Mouse (Mus musculus): ENCODE measurements around the gene Pdk3.

The Pdk3 gene

DNA sequence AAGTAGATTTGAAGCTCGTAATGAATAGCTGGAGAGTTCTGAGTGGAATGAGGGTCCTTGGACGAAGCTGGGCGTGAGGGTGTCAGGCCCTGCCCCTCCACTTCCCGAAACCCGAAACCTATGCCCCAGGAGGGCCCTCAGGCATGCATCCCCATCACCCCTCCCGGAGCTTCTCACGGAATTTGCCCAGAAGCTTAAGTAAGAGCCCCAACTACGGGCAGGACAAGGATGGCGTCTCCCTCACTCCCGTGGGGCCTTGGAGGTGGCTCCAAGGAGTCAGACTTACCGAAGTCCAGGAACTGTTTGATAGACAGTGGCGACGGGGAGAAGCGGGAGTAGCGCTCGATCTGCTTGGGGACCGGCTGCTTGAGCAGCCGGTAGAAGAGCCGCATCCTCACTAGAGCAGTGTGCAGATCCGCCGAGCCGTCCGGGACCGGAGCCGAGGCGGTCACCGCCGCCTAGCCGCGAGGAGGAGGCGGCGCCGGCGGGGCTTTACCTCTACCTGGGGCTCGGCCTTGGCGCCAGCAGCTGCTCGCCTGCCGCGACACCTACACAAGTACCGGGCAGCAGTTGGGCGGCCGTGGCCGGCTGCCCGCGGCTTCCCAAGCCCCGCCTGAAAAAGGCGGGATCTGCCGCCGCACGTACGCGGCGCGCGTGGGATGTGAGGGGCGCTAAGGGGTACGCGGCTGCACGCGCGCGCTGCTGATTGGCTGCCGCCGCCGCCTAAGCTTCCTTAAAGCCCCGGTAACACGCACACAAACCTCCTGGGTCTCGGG lies at the start of gene Pdk3:
Gene Pdk3 (minus strand): TSS at position 641 of the 776 bp plus-strand sequence.
- in situ Hi-C loops (cut with MboI, MseI) = no loop called here

DNA sequence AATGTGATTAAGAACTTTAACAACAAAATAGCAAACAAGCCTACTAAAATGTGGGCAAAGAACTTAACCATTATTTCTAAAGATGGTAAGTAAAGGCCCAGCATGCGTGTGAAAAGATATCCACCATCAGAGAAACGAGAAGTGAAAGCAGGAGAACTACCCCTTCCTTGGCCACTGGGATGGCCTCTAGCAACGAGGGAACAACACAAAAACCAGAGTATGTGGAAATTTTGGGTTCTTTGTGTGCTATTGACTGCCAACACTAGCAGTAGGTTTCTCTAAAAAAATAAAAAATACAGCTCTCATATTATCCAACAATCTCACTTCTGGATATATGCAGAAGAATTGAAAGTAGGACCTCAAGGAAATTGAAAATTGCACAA lies 45.6 kb upstream of the Pdk3 start:
- in situ Hi-C loops (cut with MboI, MseI) = no loop called here

DNA sequence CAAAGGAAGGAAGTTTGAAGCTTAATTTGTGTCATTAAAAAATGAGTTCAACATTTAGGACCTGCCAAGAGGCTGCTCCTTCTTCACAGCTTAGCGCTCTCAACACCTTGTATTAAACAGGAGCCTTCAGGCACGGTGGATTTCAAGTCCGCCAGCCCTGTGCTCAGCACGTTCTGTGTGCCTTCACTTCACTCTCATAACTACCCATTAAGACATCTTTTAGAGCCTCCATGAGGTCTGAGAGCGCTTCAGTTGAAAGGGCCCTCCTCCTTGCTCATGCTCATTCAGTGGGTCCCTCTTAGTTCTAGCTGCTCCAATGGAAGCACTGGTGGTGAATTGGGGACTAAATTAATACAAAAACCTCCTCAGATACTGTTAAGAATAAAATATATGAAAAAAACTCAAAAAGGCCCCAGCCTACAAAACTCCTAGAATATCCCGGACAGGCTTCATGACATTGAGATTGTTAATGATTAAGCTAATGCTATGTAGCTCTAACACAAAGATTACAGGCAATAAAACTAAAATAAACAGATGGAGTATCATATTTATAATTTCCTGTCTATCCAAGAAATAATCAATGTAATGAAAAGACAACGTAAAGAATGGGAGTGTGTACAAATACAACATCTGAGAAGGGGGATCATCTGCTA lies 45.1 kb upstream of the Pdk3 start:
- in situ Hi-C loops (cut with MboI, MseI) = no loop called here

DNA sequence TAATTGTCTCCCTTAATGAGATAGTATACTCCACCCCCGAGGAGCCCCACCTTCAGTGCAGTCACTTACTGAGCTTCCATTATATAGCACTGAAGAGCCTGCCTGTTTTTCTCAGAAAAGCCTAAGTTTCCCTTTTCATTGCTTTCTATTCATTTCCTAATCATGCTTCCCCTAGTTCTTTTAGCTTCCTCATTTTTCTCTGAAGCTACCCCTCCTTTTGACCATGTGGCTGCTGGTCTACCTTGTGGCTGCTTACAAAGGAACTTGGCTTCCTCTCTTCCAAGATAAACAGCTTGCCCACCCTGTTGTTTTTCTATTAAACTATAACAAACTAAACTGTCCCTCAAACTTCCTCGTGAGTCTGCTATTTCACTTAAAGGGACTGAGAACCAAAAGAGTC lies 31.4 kb upstream of the Pdk3 start:
- in situ Hi-C loops (cut with MboI, MseI) = no loop called here

DNA sequence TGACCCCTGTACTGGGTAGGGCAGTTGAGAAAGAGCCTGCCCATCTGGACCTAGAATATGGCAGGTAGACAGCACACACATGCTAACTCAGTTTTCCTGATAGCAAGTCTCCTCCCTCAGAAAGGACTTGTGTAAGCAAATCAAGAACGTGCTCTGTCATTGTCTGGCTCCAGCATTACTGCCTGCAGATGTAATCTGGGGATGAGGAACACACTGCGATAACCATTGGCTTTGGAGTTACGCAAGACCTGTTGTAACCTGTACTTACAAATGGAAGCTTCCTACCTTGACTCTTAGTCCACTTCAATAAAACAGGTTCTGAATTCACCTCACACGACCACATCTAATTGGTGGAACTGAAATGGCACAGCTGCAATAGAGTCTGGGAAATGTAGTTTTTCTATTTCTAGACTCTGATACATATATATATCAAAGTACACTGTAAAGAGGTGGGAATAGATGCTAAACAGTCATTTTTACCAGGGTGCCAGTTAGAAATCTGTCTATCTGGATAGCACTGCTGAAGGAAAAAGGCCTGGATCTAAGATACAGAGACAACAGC lies 30.6 kb upstream of the Pdk3 start:
- in situ Hi-C loops (cut with MboI, MseI) = no loop called here

DNA sequence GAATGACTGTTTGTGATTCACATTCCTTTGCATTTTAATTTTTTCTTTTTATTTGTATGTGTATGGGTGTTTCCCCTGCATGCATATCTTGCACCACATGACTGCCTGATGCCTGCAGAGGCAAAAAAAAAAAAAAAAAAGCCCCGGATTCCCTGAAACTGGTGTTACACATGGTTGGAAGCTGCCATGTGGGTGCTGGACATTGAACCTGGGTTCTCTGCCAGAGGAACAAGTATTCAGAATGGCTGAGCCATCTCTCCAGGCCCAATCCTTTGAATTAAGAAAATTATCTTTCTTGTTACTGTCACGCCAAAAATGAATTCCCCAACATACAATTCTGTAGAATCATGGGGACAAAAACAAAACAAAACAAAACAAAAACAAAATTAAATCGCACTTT lies 25.8 kb upstream of the Pdk3 start:
- in situ Hi-C loops (cut with MboI, MseI) = no loop called here

DNA sequence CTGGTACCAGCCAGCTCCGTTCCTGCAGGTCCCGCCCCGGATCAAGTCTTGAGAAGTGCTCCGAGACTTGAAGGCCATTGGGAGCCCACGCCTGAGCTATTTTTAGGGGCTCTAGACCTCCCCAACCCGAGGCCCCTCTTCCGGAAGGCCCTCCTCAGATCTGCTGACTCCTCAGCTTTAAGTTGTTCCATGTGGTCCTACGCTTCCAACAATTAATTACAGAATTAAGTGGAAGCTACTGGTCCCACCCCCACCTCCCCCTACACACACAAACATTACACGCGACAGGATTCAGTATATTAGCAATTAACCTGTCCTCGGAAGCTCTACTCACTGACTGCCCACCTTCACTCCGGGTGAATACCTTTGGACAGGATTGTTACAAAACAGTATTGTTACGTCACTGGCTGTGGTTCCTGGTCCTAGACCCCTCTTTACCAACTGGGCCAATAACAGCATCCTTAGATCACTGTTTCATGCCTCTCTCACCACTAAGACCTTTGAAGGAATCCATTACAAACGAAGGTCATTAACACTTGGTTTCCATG lies 410 bp upstream of the Pdk3 start:
- in situ Hi-C loops (cut with MboI, MseI) = no loop called here

DNA sequence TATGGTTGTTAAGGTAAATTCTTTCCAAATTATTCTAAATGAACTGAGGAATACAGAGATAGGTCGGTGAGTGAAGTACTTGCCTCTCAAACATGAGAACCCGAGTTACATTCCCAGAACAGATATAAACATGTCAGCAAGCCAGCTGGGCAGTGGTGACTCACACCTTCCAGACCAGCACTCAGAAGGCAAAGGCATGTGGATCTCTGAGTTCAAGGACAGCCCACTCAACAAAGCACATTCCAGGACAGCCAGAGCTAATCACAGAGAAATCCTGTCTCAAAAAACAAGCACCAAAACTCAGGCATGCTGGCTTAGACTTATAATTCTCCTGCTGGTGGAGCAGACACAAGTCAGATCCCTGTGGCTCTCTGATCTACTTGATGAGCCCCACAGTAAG lies 6.2 kb downstream of the Pdk3 start:
- in situ Hi-C loops (cut with MboI, MseI) = no loop called here

DNA sequence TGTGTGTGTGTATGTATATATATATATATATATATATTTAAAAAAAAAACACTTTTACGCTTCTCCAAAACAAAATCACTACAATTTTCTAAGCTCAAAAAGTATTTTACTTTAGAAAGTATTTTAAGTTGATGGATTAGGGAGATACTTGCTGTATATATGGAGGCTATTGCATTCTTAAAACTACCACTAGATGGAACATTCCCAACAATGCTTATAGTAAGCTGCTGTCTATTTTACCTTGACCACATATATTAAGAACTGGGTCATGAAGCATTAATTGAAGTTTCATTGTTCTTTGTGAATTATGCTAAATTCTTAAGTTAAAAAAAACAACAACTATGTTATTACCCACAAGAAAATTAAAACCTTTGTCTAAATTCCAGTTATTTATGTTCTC lies 24.0 kb downstream of the Pdk3 start:
- in situ Hi-C loops (cut with MboI, MseI) = no loop called here

DNA sequence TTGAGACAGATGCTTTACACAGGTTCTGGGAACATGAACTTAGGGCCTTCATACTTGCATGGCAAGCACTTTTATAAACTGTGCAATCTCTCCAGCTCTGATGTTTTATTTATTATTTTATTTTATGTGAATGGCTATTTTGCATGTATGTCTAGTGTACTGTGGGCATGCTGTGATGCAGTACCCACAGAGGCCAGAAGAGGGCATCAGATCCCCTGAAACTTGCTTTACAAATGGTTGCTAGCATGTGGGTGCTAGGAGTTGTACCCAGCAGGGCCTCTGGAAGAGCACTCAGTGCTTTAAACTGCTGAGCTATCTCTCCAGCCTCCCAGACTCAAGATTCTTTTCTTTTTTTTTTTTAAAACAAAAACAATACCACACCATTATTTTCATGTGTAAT lies 38.8 kb downstream of the Pdk3 start:
- in situ Hi-C loops (cut with MboI, MseI) = loop anchor here (5.0 kb wide), 1 partner anchor 99 kb away; no protein-coding TSS in a partner anchor

DNA sequence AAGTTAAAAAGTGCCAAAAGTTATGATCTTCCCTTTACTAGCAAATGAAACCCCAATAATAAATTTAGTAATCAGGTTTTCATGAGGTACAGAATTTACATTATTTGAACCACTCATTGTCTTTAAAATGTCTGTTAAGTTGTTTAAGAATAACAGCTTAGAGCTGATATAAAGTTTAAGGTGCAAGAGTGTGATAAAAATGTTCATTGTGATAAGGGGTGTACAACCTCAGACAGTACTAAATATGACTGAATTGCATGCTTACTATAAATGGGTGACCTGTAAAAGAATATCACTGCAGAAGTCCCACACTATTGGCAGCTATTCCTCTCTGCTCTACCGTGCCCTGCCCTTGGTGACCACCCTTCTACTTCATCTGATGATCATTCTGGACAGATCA lies 42.4 kb downstream of the Pdk3 start:
- in situ Hi-C loops (cut with MboI, MseI) = no loop called here

DNA sequence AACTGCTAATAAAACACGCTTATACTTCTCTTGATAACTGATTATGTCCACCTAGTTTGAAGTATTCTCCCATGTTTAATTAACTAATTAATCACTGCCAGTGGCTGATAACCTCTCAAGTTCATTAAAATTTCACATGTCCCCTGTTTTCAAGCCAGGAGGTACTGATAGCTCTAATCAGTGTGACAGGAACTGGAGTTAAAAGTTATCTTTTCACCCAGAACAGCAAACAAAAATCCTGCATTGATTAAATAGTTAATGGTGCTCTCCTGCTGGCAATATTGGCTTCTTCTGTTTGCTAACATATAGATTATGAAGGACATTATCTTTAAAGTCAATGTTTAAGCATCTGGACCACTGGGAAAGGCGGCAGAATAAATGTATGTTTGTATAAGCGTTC lies 71.2 kb downstream of the Pdk3 start:
- in situ Hi-C loops (cut with MboI, MseI) = no loop called here

DNA sequence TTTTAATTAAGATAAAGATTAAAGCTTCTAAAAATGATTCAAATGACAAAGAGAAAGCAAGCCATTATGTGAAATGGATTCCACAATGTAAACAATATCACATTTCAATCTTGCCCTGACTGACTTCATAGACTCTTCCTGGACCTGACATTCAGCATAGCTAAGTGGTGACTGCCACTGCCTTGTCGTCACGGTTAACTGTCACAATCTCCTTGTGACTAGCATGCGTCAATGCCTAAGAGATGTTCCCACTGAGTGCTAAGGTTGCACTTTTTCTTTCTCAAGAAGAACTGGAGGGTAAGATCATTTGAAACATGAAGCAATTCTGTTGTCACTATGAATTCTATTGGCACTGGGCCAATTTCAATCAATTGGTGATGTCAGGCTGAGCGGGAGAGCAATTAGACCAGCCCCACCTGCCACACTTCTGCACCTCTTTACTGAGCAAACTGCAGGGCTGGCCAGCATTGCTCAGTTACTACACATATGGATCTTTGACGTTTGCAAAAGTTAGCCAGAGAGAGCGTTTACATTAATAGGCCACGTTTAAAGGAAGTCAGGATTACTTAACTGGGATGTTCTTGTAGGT lies 75.0 kb downstream of the Pdk3 start:
- in situ Hi-C loops (cut with MboI, MseI) = no loop called here

DNA sequence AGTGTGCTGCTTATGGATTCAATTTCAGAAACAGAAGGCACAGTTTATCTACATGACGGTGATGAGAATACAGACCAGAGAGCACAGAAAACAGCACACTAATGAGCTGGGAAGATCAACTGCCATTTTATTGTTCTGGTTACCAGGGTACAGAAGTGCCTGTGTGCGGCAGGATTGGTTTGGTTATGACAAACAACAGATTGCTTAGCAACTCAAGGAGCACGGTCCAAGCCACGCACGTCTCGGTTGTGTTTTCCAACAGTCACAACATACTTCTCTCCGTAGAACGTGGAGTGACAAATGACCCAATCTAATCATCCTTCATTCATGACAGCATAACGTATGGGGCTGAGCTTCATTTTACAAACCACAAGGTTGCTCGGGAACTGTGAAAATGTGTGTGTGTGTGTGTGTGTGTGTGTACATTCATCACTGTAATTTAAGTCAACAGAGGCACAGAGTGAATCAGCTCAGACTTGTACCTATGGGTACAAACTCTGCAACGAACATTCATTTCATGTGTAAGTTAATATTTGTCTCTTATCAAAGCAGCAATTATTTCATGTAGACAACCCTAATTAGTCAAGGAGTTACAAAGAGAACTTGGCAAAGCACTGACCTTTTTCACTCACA lies 76.7 kb downstream of the Pdk3 start:
- in situ Hi-C loops (cut with MboI, MseI) = no loop called here

DNA sequence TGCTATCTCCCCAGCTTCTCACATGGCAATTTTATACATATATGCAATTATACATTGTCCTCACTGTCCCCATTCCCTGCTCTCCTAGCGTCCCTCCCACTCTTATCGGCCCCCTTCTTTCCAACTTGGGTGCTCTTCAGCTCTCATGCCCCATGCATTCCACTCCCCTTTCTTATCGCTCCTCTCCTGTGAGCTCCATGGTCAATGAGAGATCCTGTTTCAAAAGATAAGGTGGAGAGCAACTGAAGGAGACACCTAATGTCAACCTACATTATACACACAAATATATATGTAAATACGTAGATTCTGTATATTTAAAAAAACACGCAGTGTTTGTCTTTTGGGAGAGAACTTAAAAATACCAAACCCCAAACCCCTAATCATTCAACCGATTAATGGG lies 81.4 kb downstream of the Pdk3 start:
- in situ Hi-C loops (cut with MboI, MseI) = no loop called here

DNA sequence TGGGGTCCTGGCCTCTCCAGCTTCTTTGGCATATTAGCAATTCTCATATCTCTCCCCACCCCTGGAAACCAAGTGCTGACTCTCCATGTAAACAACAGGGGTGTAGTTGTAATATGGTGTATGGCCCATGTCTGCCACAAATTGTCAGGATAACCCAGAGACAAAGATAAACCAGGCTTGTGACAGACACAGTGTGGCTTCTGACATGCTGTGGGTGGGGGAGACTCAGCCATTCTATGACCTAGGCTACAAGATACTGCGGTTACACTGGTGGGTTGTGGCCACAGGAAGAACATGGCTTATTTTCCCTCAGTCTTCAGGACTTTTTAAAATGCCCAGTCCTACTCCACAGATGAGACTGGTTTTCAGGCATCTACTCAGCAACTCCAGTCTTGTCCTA lies 82.8 kb downstream of the Pdk3 start:
- in situ Hi-C loops (cut with MboI, MseI) = no loop called here

DNA sequence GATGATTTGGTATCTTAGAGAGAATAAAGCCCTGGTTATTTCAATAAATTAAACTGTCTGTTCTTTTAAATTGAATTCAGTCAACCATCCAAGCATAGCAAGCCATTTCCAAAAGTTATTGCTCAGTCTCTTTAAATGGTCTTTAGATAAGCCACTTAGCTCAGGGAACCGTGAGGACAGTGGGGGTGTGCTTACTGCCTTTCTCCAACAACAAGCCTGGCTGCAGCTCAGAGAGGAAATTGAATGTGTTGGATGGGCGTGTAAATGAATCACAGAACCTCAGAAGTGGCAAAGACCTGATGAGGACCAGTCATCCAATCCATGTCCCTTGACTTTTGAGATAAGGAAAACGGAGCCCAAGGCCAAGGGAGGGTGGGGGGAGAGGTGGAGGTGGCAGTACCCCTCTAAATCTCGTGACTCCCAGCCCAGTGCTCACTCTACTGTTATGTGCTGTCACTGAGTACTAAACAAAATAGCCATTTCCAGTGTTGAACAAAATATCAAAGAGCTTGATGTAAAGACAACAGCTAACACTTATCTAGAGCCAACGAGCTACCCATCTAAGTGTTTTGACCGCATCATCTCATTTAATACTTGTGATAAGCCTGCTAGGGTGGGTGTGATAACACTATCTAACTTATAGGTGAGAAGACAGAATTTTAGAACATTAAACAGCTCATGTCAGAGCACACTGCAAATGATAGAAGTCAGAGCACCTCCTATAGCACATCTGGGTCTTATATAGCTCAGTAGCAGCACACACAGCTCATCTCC lies 98.8 kb downstream of the Pdk3 start:
- in situ Hi-C loops (cut with MboI, MseI) = no loop called here

DNA sequence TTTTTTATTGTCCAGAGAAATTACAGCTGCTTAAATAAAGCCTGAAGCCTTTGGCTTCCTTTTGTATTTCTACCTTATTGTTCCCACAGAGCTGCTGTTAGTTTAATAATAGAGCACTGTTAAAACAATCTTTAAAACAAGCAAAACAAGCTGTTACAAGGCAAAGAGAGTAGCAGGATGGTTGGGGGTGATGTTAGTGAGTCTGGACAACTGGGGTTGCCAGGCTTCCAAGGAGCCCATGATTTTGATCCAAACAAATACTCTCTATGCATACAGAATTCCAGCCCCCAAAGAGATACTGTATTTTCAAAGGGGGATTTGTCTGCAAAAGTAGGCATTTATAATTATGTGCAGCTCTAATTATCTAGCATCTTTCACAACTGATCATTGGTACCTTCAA lies 99.6 kb downstream of the Pdk3 start:
- in situ Hi-C loops (cut with MboI, MseI) = no loop called here

DNA sequence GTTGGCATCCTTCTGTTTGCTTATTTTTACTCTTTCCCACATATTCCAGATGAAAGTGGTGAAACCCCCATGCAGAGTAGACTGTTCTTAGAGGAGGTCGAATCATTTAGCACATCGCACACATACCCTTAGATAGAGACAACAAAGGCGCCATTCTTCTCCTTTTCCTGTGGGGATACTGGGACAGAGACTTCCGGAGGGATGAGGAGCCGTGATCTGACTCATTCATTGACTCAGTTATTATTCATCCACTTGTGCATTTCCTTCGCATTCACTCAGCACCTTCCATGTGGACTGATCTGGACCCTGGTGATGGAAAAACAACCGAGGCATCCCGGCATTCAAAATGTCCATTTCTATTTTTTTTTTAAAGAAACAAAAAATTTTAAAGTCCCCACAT lies 101.1 kb downstream of the Pdk3 start:
- in situ Hi-C loops (cut with MboI, MseI) = no loop called here

DNA sequence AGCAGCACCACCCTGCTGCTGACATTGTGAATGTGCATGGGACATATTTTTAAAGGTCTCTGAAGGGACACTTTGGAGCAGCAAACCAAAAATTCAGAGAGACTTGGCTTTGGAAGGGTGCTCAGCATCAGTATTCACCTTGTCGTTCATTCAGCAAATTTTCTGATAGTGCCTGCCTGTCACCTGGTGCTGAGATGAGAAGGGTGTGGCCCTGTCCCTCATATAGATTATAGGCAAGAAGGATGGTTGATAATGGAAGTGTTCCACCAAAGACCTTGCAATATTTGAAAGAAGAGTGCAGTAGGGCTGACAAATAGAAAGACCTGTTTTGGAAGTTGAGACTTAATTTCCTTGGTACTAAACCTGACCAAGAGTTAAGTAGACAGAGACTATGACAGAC lies 102.5 kb downstream of the Pdk3 start:
- in situ Hi-C loops (cut with MboI, MseI) = no loop called here

Measured in T-helper 1 cell (primary cell).